Mouse (Mus musculus) left cerebral cortex, postnatal 4 days (tissue): Measurements from ENCODE around the gene Atp8a2. TPM values are rescaled to one million over a fixed set of nuclear protein-coding genes. Genes with fewer than 3 reads are reported as not detected.

Source experiments
- microRNA-seq: library from miRNA; unstranded; fragments of <30 nt; microRNA quantifications from one replicate; pipeline ENCODE4 v1.2.0, GENCODE M21; 2022
- total RNA-seq, 2 experiments: library from RNA; stranded (reverse); gene quantifications; 2 replicates each; pipeline ENCODE4 v1.2.3; 2021

The Atp8a2 gene
- total RNA-seq, 2 experiments from 2014 or later: 95.4 to 98.7 TPM

Small RNAs within 50 kb of the gene (microRNA-seq; reads per million reads assigned to microRNA genes)
- not detected for gene Mir719

Other genes with a start within 250 kb of the Atp8a2 start
- gene Nupl1, start 54.3 kb upstream of the Atp8a2 start, total RNA-seq: not detected
- 100 to 1,000 TPM; 133 to 135 TPM for gene Gm49336, start 54.3 kb upstream of the Atp8a2 start, total RNA-seq
- gene Mtmr6, start 68.0 kb upstream of the Atp8a2 start, total RNA-seq: 10 to 100 TPM; 81.7 to 84.6 TPM
- gene Amer2, start 176.1 kb upstream of the Atp8a2 start, total RNA-seq: 10 to 100 TPM; 55.6 to 59.1 TPM